Mouse (Mus musculus) olfactory bulb, adult 2 months (tissue): Measurements from ENCODE around the gene Arhgap24.

Source experiments
- CTCF ChIP-seq: fragments of 200-500 bp; IDR thresholded peaks from 2 replicates; pipeline ENCODE4 v1.5.1; 2012; ENCODE audit warnings: low read depth, mild to moderate bottlenecking, low read length, moderate library complexity; ENCODE audit not compliant: insufficient read depth
- POLR2A ChIP-seq: fragments of 200-500 bp; IDR thresholded peaks from 2 replicates; pipeline ENCODE4 v1.6.1; 2012; ENCODE audit warnings: mild to moderate bottlenecking, low read depth, low read length, moderate library complexity; ENCODE audit not compliant: insufficient read depth

GRCm38 (mm10) chr5:102639782-102640559, 158.8 kb downstream of the Arhgap24 start:
- TF ChIP-seq CTCF (no peak), POLR2A (no peak)
